Mouse (Mus musculus) heart, embryonic 14.5 days (tissue): ENCODE measurements around the gene Pbx3. TPM values are rescaled to one million over a fixed set of nuclear protein-coding genes. Genes with fewer than 3 reads are reported as not detected.

Source experiments
- ATAC-seq: fragments of 200-750 bp; cut with Nextera tagmentation; 2 replicates; pipeline ENCODE4 v1.8.0; 2017; ENCODE audit warnings: low read depth, moderate TSS enrichment; ENCODE audit not compliant: insufficient number of reproducible peaks, insufficient read depth, low FRiP score
- H3K27ac ChIP-seq, 2 experiments: fragments of 200-500 bp in 1 of 2; fragments of 300-500 bp in 1 of 2; sonication (generic) in 1 of 2; replicated peaks in 1 of 2; 2 replicates each; pipeline ENCODE4 v1.5.1; 2012 to 2014; ENCODE audit warnings: low read depth in 2 of 2, low read length in 2 of 2, control low read depth in 1 of 2, mild to moderate bottlenecking in 1 of 2, mixed read lengths in 1 of 2; ENCODE audit not compliant: control insufficient read depth in 1 of 2, insufficient read depth in 1 of 2
- H3K27me3 ChIP-seq: fragments of 300-500 bp; sonication (generic); 2 replicates; pipeline ENCODE4 v1.6.1; 2014; ENCODE audit warnings: mild to moderate bottlenecking, low read length, control low read depth; ENCODE audit not compliant: control insufficient read depth, insufficient read depth
- H3K36me3 ChIP-seq: fragments of 300-500 bp; sonication (generic); 2 replicates; pipeline ENCODE4 v1.6.1; 2014; ENCODE audit warnings: mild to moderate bottlenecking, control low read depth, low read length, mixed read lengths; ENCODE audit not compliant: control insufficient read depth, insufficient read depth
- H3K4me1 ChIP-seq, 2 experiments: fragments of 200-500 bp in 1 of 2; fragments of 300-500 bp in 1 of 2; sonication (generic) in 1 of 2; 2 replicates each; pipeline ENCODE4 v1.6.1; 2012 to 2014; ENCODE audit warnings: low read length in 2 of 2, control low read depth in 1 of 2, mixed read lengths in 1 of 2; ENCODE audit not compliant: control insufficient read depth in 2 of 2, insufficient read depth in 2 of 2
- H3K4me2 ChIP-seq: fragments of 300-500 bp; sonication (generic); 2 replicates; pipeline ENCODE4 v1.6.1; 2014; ENCODE audit warnings: mild to moderate bottlenecking, low read length
- H3K4me3 ChIP-seq, 2 experiments: fragments of 200-500 bp in 1 of 2; fragments of 300-500 bp in 1 of 2; sonication (generic) in 1 of 2; 2 replicates each; pipeline ENCODE4 v1.5.1; 2012 to 2014; ENCODE audit warnings: low read length in 2 of 2, mild to moderate bottlenecking in 2 of 2, control low read depth in 1 of 2, low read depth in 1 of 2, moderate library complexity in 1 of 2; ENCODE audit not compliant: control insufficient read depth in 1 of 2, insufficient read depth in 1 of 2
- H3K9ac ChIP-seq: fragments of 300-500 bp; sonication (generic); 2 replicates; pipeline ENCODE4 v1.6.1; 2014; ENCODE audit warnings: mild to moderate bottlenecking, low read length
- H3K9me3 ChIP-seq: fragments of 300-500 bp; sonication (generic); 2 replicates; pipeline ENCODE4 v1.6.1; 2016; ENCODE audit warnings: low read length, control low read depth; ENCODE audit not compliant: control insufficient read depth
- WGBS: fragments of 180-500 bp; shearing (Covaris S2); extraction: QIAGEN DNeasy Blood & Tissue Kit; methylation state at CpG from one replicate; pipeline ENCODE4 v1.1.7; 2014; 5-methylcytosine and 5-hydroxymethylcytosine counted together
- polyA plus RNA-seq: library from polyadenylated mRNA; unstranded; fragments of >200 nt; fragmentation: Nextera tagmentation; extraction: Ambion mirVana; gene quantifications from 2 replicates; pipeline ENCODE4 v1.2.1, GENCODE M21; 2014

Pbx3 gene
- polyA plus RNA-seq, 1 experiment from 2014 or later, result 26.4 TPM

GRCm38 (mm10) chr2:34367024-34367423, 5.9 kb downstream of the Pbx3 start:
- Histone ChIP-seq H3K9ac (no peak overlapping the region), H3K4me3 (no peak overlapping the region), H3K4me2 (no peak overlapping the region), H3K27ac (no peak overlapping the region), H3K9me3 (no peaks in the 10 kb centered on the region), H3K4me1 (peaks cover 0 to 10% of the 10 kb centered on the region in 2 experiments; a peak in 2 of 4 replicates), H3K27me3 (no peaks in the 10 kb centered on the region), H3K36me3 (0 out of 2 replicates have a peak, but pooled peaks cover 4% of the 10 kb centered on the region)
- 93% methylated on average over 2 of the region's 2 CpGs for WGBS
- ATAC-seq, result no peak

GRCm38 (mm10) chr2:34363678-34364077, 9.3 kb downstream of the Pbx3 start:
- H3K36me3 ChIP-seq, result 0 out of 2 replicates have a peak, but pooled peaks cover 3% of the 10 kb centered on the region
- no peaks in the 10 kb centered on the region for H3K27me3 ChIP-seq
- H3K4me3 ChIP-seq, result no peak overlapping the region
- H3K9ac ChIP-seq, result no peak overlapping the region
- 33% methylated on average over 1 of the region's 1 CpGs for WGBS
- ATAC-seq, result no peak
- H3K4me2 ChIP-seq, result no peak overlapping the region
- H3K27ac ChIP-seq, result no peak overlapping the region
- H3K9me3 ChIP-seq, result no peaks in the 10 kb centered on the region
- H3K4me1 ChIP-seq, result peaks cover 2 to 16% of the 10 kb centered on the region in 2 experiments; a peak in 3 of 4 replicates

- no peak for ATAC-seq
- Histone ChIP-seq H3K36me3 (no peaks in the 10 kb centered on the region), H3K27ac (no peak overlapping the region), H3K9ac (no peak overlapping the region), H3K9me3 (no peaks in the 10 kb centered on the region), H3K27me3 (no peaks in the 10 kb centered on the region), H3K4me2 (no peak overlapping the region), H3K4me1 (peaks cover 5 to 38% of the 10 kb centered on the region in 2 experiments; a peak in 3 of 4 replicates), H3K4me3 (no peak overlapping the region)
- WGBS, result 67% methylated on average over 7 of the region's 7 CpGs
Observed at GRCm38 (mm10) chr2:34355801-34356211, 17.1 kb downstream of the Pbx3 start.

GRCm38 (mm10) chr2:34352006-34352405, 20.9 kb downstream of the Pbx3 start:
- H3K4me3 ChIP-seq, result no peak overlapping the region
- H3K9ac ChIP-seq, result no peak overlapping the region
- H3K4me1 ChIP-seq, result peaks cover 3 to 13% of the 10 kb centered on the region in 2 experiments; a peak in 3 of 4 replicates
- no peak for ATAC-seq
- no peaks in the 10 kb centered on the region for H3K27me3 ChIP-seq
- no peaks in the 10 kb centered on the region for H3K9me3 ChIP-seq
- H3K36me3 ChIP-seq, result no peaks in the 10 kb centered on the region
- H3K27ac ChIP-seq, result no peak overlapping the region
- H3K4me2 ChIP-seq, result no peak overlapping the region

- 74% methylated on average over 6 of the region's 6 CpGs for WGBS
- no peak overlapping the region for H3K9ac ChIP-seq
- no peaks in the 10 kb centered on the region for H3K27me3 ChIP-seq
- no peak overlapping the region for H3K4me2 ChIP-seq
- no peak overlapping the region for H3K27ac ChIP-seq
- H3K4me3 ChIP-seq, result no peak overlapping the region
- H3K9me3 ChIP-seq, result no peaks in the 10 kb centered on the region
- ATAC-seq, result no peak
- no peaks in the 10 kb centered on the region for H3K36me3 ChIP-seq
- H3K4me1 ChIP-seq, result no peaks in the 10 kb centered on the region
Observed at GRCm38 (mm10) chr2:34347096-34347495, 25.8 kb downstream of the Pbx3 start.

GRCm38 (mm10) chr2:34298664-34299063, 74.3 kb downstream of the Pbx3 start:
- peaks cover 0 to 3% of the 10 kb centered on the region in 2 experiments; a peak in 1 of 4 replicates for H3K4me1 ChIP-seq
- H3K4me2 ChIP-seq, result no peak overlapping the region
- no peak overlapping the region for H3K4me3 ChIP-seq
- no peaks in the 10 kb centered on the region for H3K36me3 ChIP-seq
- no peak overlapping the region for H3K27ac ChIP-seq
- no peaks in the 10 kb centered on the region for H3K9me3 ChIP-seq
- 87% methylated on average over 1 of the region's 1 CpGs for WGBS
- no peak for ATAC-seq
- no peaks in the 10 kb centered on the region for H3K27me3 ChIP-seq
- no peak overlapping the region for H3K9ac ChIP-seq

GRCm38 (mm10) chr2:34298202-34298601, 74.7 kb downstream of the Pbx3 start:
- no peak overlapping the region for H3K4me3 ChIP-seq
- H3K27me3 ChIP-seq, result no peaks in the 10 kb centered on the region
- no peak overlapping the region for H3K4me2 ChIP-seq
- ATAC-seq, result no peak
- H3K36me3 ChIP-seq, result no peaks in the 10 kb centered on the region
- WGBS, result 99% methylated on average over 3 of the region's 3 CpGs
- H3K9me3 ChIP-seq, result no peaks in the 10 kb centered on the region
- H3K27ac ChIP-seq, result no peak overlapping the region
- H3K9ac ChIP-seq, result no peak overlapping the region
- H3K4me1 ChIP-seq, result peaks cover 0 to 3% of the 10 kb centered on the region in 2 experiments; a peak in 1 of 4 replicates

GRCm38 (mm10) chr2:34289726-34290125, 83.2 kb downstream of the Pbx3 start:
- H3K9ac ChIP-seq, result no peak overlapping the region
- no peaks in the 10 kb centered on the region for H3K4me1 ChIP-seq
- H3K4me3 ChIP-seq, result no peak overlapping the region
- no peak overlapping the region for H3K4me2 ChIP-seq
- no peaks in the 10 kb centered on the region for H3K27me3 ChIP-seq
- ATAC-seq, result no peak
- H3K36me3 ChIP-seq, result no peaks in the 10 kb centered on the region
- H3K9me3 ChIP-seq, result no peaks in the 10 kb centered on the region
- 88% methylated on average over 1 of the region's 1 CpGs for WGBS
- no peak overlapping the region for H3K27ac ChIP-seq
